29 mouse cellular contexts compared by ENCODE assay signal in the genomic region with DNA sequence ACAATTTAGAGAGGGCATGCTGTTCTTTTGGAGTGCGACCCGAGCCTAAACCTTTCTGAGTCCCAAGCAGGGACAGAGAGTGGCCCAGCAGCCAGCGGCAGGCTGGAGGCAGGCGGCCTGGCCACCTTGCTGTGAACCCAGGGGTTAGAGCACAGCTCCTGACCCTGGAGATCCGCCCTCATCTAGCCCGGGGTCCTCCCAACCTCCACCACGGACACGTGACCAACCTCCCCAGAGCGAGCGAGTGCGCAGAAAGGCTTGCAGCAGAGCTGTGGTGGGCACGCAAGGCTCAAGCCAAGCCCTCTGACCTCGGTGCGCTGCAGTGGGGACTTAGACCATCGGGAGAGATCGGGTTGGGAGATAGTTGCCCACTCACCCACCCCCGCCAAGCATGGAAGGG.
DNase-seq lines count a peak whose midpoint lies in the region; ATAC-seq and TF ChIP-seq lines count a peak whose summit lies in the region.
"Had no signal": no experiment of that assay in that cellular context is flagged by ENCODE, and none has a peak within 500 bp of the region (broad histone marks: within the 10 kb centered on the region; RNA-seq: fewer than 3 reads in every experiment).

No protein-coding gene starts in this region.

- no peak overlapping the region for H3K27ac ChIP-seq in heart, embryonic 11.5 days (ENCODE audit: low read depth, low read length)
- no peak overlapping the region for H3K27ac ChIP-seq in ES-Bruce4 (ENCODE audit: insufficient read depth, low read length)
- H3K27ac ChIP-seq: forebrain, embryonic 13.5 days; heart, embryonic 15.5 days; hindbrain, embryonic 14.5 days; limb, embryonic 12.5 days; liver, embryonic 15.5 days had no signal

- H3K9me3 ChIP-seq in heart, embryonic 11.5 days (replicated peaks; ENCODE audit: control insufficient read depth, low read length) = 0 out of 2 replicates have a peak, but pooled peaks cover 3% of the 10 kb centered on the region
- no peaks in the 10 kb centered on the region for H3K9me3 ChIP-seq in ES-Bruce4 (replicated peaks; ENCODE audit: control insufficient read depth, insufficient read depth, low read length, poor library complexity, severe bottlenecking)
- H3K9me3 ChIP-seq: heart, embryonic 15.5 days; liver, embryonic 15.5 days had no signal

- no peaks in the 10 kb centered on the region for H3K27me3 ChIP-seq in heart, embryonic 11.5 days (ENCODE audit: control insufficient read depth, insufficient read depth, low read length)
- no peaks in the 10 kb centered on the region for H3K27me3 ChIP-seq in ES-Bruce4 (ENCODE audit: control insufficient read depth, insufficient read depth, low read length, poor library complexity, severe bottlenecking)
- H3K27me3 ChIP-seq: forebrain, embryonic 13.5 days; heart, embryonic 15.5 days; limb, embryonic 12.5 days; liver, embryonic 15.5 days had no signal

- no peak for DNase-seq in heart, postnatal 4 days
- DNase-seq in 3134 (ENCODE audit: extremely low read depth, insufficient read length, low spot score) = peak; percentile 5
- peak; percentile 80 for DNase-seq in ZHBTc4 (ENCODE audit: low read depth, low spot score)
- DNase-seq in thymus, postnatal 10 days (ENCODE audit: low spot score in 2 of 2) = no peak
- no peak for DNase-seq in frontal cortex, adult 2 months (ENCODE audit: extremely low spot score in 1 of 2, low spot score in 1 of 2)
- DNase-seq: adrenal gland, postnatal 10 days; B cell, adult 2 months; cerebellum, adult 9-10 months; cerebellum, postnatal 36 days; gastrocnemius, postnatal 25 days; heart, adult 11 months; kidney, postnatal 14 days; layer of hippocampus, adult 9-11 months; lung, embryonic 14.5 days; lung, postnatal 14 days; right cerebral cortex, adult 18-20 months; spleen, adult 18-20 months; thymus, adult 2 months; thymus, postnatal 4 days had no signal

- no peaks in the 10 kb centered on the region for H3K36me3 ChIP-seq in heart, embryonic 11.5 days (ENCODE audit: control insufficient read depth, insufficient read depth, low read length)
- no peaks in the 10 kb centered on the region for H3K36me3 ChIP-seq in ES-Bruce4 (ENCODE audit: control insufficient read depth, insufficient read depth, low read length, poor library complexity, severe bottlenecking)
- H3K36me3 ChIP-seq: heart, embryonic 15.5 days; limb, embryonic 12.5 days; liver, embryonic 15.5 days had no signal

- H3K4me3 ChIP-seq in heart, embryonic 11.5 days (ENCODE audit: low read depth, low read length) = no peak overlapping the region; the same call in 1 of the 2 replicates
- H3K4me3 ChIP-seq in ES-Bruce4 (ENCODE audit: low read depth, low read length) = peak overlapping the region; percentile 47
- H3K4me3 ChIP-seq: forebrain, embryonic 13.5 days; heart, embryonic 15.5 days; limb, embryonic 12.5 days; liver, embryonic 15.5 days had no signal

- TF ChIP-seq POLR2A in ES-Bruce4 (IDR thresholded peaks at IDR 0.05; ENCODE audit: insufficient read depth, low read length) = no peak

- no peak for TF ChIP-seq EP300 in ES-Bruce4 (IDR thresholded peaks at IDR 0.05; ENCODE audit: insufficient read depth, low read depth, low read length)

- no peak for TF ChIP-seq CTCF in ES-Bruce4 (IDR thresholded peaks at IDR 0.05; ENCODE audit: low read depth, low read length)

- H3K4me1 ChIP-seq in heart, embryonic 11.5 days (ENCODE audit: control insufficient read depth, insufficient read depth, low read length) = no peaks in the 10 kb centered on the region
- no peaks in the 10 kb centered on the region for H3K4me1 ChIP-seq in ES-Bruce4 (ENCODE audit: control insufficient read depth, insufficient read depth, low read length)
- H3K4me1 ChIP-seq: forebrain, embryonic 13.5 days; heart, embryonic 15.5 days; limb, embryonic 12.5 days; liver, embryonic 15.5 days had no signal

- no peak overlapping the region for H3K9ac ChIP-seq in heart, embryonic 11.5 days (ENCODE audit: low read depth, low read length)
- H3K9ac ChIP-seq in ES-Bruce4 (ENCODE audit: low read depth, poor library complexity, severe bottlenecking) = peak overlapping the region; percentile 30
- H3K9ac ChIP-seq: forebrain, embryonic 13.5 days; heart, embryonic 15.5 days; hindbrain, embryonic 14.5 days; limb, embryonic 12.5 days; liver, embryonic 15.5 days; lung, embryonic 14.5 days had no signal

- ATAC-seq in heart, embryonic 11.5 days (replicated peaks; ENCODE audit: insufficient number of reproducible peaks, low FRiP score, low TSS enrichment) = no peak
- ATAC-seq: forebrain, embryonic 13.5 days; intestine, postnatal 0 days; midbrain, embryonic 16.5 days had no signal

- 19% methylated on average over 17 of the region's 17 CpGs for WGBS in heart, embryonic 11.5 days (ENCODE audit: insufficient replicate concordance)

- H3K4me2 ChIP-seq in heart, embryonic 11.5 days = peak overlapping the region; percentile 24; the same call in 1 of the 2 replicates
- H3K4me2 ChIP-seq: forebrain, embryonic 13.5 days; heart, embryonic 15.5 days; hindbrain, embryonic 14.5 days; limb, embryonic 12.5 days; liver, embryonic 15.5 days; lung, embryonic 14.5 days; midbrain, embryonic 11.5 days had no signal

Comparison
In these comparisons a context has a peak if more than half of its experiments do, and no peak if none do; other contexts are left out.
1. DNase-seq: peak in 3134 (single experiment) and ZHBTc4 (single experiment); none in heart, postnatal 4 days (single experiment), thymus, postnatal 10 days (0 of 2) and frontal cortex, adult 2 months (0 of 2).